Mouse (Mus musculus) megakaryocyte, embryonic 14.5 days (primary cell): ENCODE data around the gene Cntn1.

Experiments
- FLI1 ChIP-seq: IDR thresholded peaks from 2 replicates; pipeline ENCODE4 v1.6.1; 2012; ENCODE audit warnings: low read length, inconsistent platforms, mixed read lengths
- GATA1 ChIP-seq: IDR thresholded peaks from 3 replicates; pipeline ENCODE4 v1.6.1; 2012; ENCODE audit warnings: mixed read lengths, low read length, inconsistent platforms, borderline replicate concordance

DNA sequence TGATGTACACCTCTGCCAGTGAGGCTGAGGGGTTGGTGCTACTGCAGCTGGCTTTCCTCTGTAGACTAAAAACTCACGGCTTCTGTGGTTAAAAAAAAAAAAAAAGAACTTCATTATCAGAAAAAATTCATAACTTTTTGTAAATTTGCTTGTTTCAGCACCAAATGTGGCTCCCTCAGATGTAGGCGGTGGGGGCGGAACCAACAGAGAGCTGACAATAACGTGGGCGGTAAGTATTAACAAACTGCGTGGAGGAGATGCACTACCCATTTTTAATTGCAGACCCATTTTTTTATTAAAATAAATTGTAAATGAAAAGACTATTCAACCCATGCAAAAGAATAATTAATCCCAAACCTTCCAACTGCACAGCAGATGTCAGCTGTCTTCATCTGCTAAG is 251.8 kb downstream of the Cntn1 start:
- TF ChIP-seq GATA1: no peak
- no peak for TF ChIP-seq FLI1
